Mouse (Mus musculus) stomach, postnatal 0 days (tissue): ENCODE data around the gene Tuba4a. TPM values are rescaled to one million over a fixed set of nuclear protein-coding genes. Genes with fewer than 3 reads are reported as not detected.
A peak's percentile ranks its signal among the peaks of the same experiment; 100 is the strongest.

Experiments used
- ATAC-seq: fragments of 200-750 bp; cut with Nextera tagmentation; 2 replicates; pipeline ENCODE4 v1.8.0; 2017; ENCODE audit not compliant: low FRiP score, low TSS enrichment
- DNase-seq: peaks from one replicate; pipeline ENCODE4 v3.0.0-alpha.2; 2016; ENCODE audit warnings: low spot score
- H3K27ac ChIP-seq: fragments of 300-500 bp; sonication (generic); replicated peaks from 2 replicates; pipeline ENCODE4 v1.5.1; 2014; ENCODE audit warnings: mild to moderate bottlenecking, control low read depth
- H3K27me3 ChIP-seq: fragments of 300-500 bp; sonication (generic); 2 replicates; pipeline ENCODE4 v1.6.1; 2014; ENCODE audit warnings: low read length; ENCODE audit not compliant: control insufficient read depth, insufficient read depth
- H3K36me3 ChIP-seq: fragments of 300-500 bp; sonication (generic); 2 replicates; pipeline ENCODE4 v1.6.1; 2014; ENCODE audit warnings: low read length, mixed read lengths; ENCODE audit not compliant: control insufficient read depth, insufficient read depth
- H3K4me1 ChIP-seq: fragments of 300-500 bp; sonication (generic); replicated peaks from 2 replicates; pipeline ENCODE4 v1.6.1; 2014; ENCODE audit warnings: antibody characterized with exemption; ENCODE audit not compliant: control insufficient read depth, insufficient read depth
- H3K4me2 ChIP-seq: fragments of 300-500 bp; sonication (generic); replicated peaks from 2 replicates; pipeline ENCODE4 v1.6.1; 2014; ENCODE audit warnings: low read depth, mild to moderate bottlenecking, control low read depth, moderate library complexity
- H3K4me3 ChIP-seq: fragments of 300-500 bp; sonication (generic); 2 replicates; pipeline ENCODE4 v1.5.1; 2014; ENCODE audit warnings: low read depth, low read length, control low read depth
- H3K9ac ChIP-seq: fragments of 300-500 bp; sonication (generic); 2 replicates; pipeline ENCODE4 v1.6.1; 2014; ENCODE audit warnings: mild to moderate bottlenecking, low read length, control low read depth, mixed read lengths
- H3K9me3 ChIP-seq: fragments of 300-500 bp; sonication (generic); 2 replicates; pipeline ENCODE4 v1.6.1; 2016; ENCODE audit warnings: low read length; ENCODE audit not compliant: control insufficient read depth
- CTCF ChIP-seq: IDR thresholded peaks from 2 replicates; pipeline ENCODE4 v1.5.1; 2016; ENCODE audit warnings: antibody characterized with exemption, low read depth, mild to moderate bottlenecking, moderate library complexity
- EP300 ChIP-seq: optimal IDR thresholded peaks from 2 replicates; pipeline ENCODE3; 2016; ENCODE audit warnings: antibody characterized with exemption
- WGBS: fragments of 180-500 bp; shearing (Covaris S2); extraction: QIAGEN DNeasy Blood & Tissue Kit; methylation state at CpG from one replicate; pipeline ENCODE4 v1.1.7; 2014; 5-methylcytosine and 5-hydroxymethylcytosine counted together
- polyA plus RNA-seq: library from polyadenylated mRNA; unstranded; fragments of >200 nt; fragmentation: Nextera tagmentation; extraction: Ambion mirVana; gene quantifications from 2 replicates; pipeline ENCODE4 v1.2.1, GENCODE M21; 2015

Gene Tuba4a
- polyA plus RNA-seq, 1 experiment from 2014 or later, result 314 TPM

- Histone ChIP-seq H3K4me1 (peaks cover 6% of the 10 kb centered on the region; the same call in 1 of the 2 replicates), H3K27me3 (no peaks in the 10 kb centered on the region), H3K4me2 (peak within 1 kb of the TSS; percentile 95), H3K9ac (peak within 1 kb of the TSS; percentile 92), H3K9me3 (no peaks in the 10 kb centered on the region), H3K27ac (peak within 1 kb of the TSS; percentile 97), H3K36me3 (peaks cover 15% of the 10 kb centered on the region), H3K4me3 (peak within 1 kb of the TSS; percentile 83)
- ATAC-seq (peak; percentile 99), DNase-seq (peak; percentile 96)
- WGBS, result under 1% methylated on average over 56 of the region's 56 CpGs
- TF ChIP-seq EP300, result no peak
- peak; percentile 22; the same call in 1 of the 2 replicates for TF ChIP-seq CTCF
Observed at GRCm38 (mm10) chr1:75191622-75192402, 27.9 kb downstream of the Tuba4a start, which contains the start of the genes Ankzf1 and Atg9a. Gene Ankzf1, plus strand, starts transcription at chr1:75192151. Gene Atg9a, minus strand, starts transcription at chr1:75192196.

GRCm38 (mm10) chr1:75191258-75191621 lies 28.4 kb downstream of the Tuba4a start:
- H3K36me3 ChIP-seq, result peaks cover 12% of the 10 kb centered on the region
- peak; percentile 3; the same call in 1 of the 2 replicates for ATAC-seq
- WGBS, result 42% methylated on average over 5 of the region's 5 CpGs
- H3K9me3 ChIP-seq, result no peaks in the 10 kb centered on the region
- TF ChIP-seq EP300, result no peak
- TF ChIP-seq CTCF, result no peak
- H3K27me3 ChIP-seq, result no peaks in the 10 kb centered on the region
- H3K4me1 ChIP-seq, result peaks cover 6% of the 10 kb centered on the region; the same call in 1 of the 2 replicates
- H3K4me3 ChIP-seq, result peak overlapping the region; percentile 83
- H3K9ac ChIP-seq, result peak overlapping the region; percentile 92
- H3K4me2 ChIP-seq, result peak overlapping the region; percentile 95
- no peak for DNase-seq
- H3K27ac ChIP-seq, result peak overlapping the region; percentile 90

- H3K4me2 ChIP-seq, result peak overlapping the region; percentile 95
- H3K27ac ChIP-seq, result no peak overlapping the region
- no peak overlapping the region for H3K4me3 ChIP-seq
- H3K9me3 ChIP-seq, result no peaks in the 10 kb centered on the region
- H3K27me3 ChIP-seq, result no peaks in the 10 kb centered on the region
- peak overlapping the region; percentile 31; the same call in 1 of the 2 replicates for H3K9ac ChIP-seq
- TF ChIP-seq EP300 (no peak), CTCF (no peak)
- WGBS, result 57% methylated on average over 2 of the region's 2 CpGs
- ATAC-seq, result no peak
- DNase-seq, result no peak
- peaks cover 15% of the 10 kb centered on the region for H3K36me3 ChIP-seq
- peaks cover 6% of the 10 kb centered on the region; the same call in 1 of the 2 replicates for H3K4me1 ChIP-seq
Observed at GRCm38 (mm10) chr1:75190577-75190976, 29.1 kb downstream of the Tuba4a start.

GRCm38 (mm10) chr1:75187914-75188483 lies 31.7 kb downstream of the Tuba4a start:
- H3K36me3 ChIP-seq, result peaks cover 22% of the 10 kb centered on the region
- no peak overlapping the region for H3K9ac ChIP-seq
- peaks cover 3% of the 10 kb centered on the region; the same call in 1 of the 2 replicates for H3K4me1 ChIP-seq
- no peak overlapping the region for H3K27ac ChIP-seq
- TF ChIP-seq CTCF (no peak), EP300 (no peak)
- H3K27me3 ChIP-seq, result no peaks in the 10 kb centered on the region
- DNase-seq (no peak), ATAC-seq (no peak)
- H3K4me3 ChIP-seq, result no peak overlapping the region
- no peaks in the 10 kb centered on the region for H3K9me3 ChIP-seq
- no peak overlapping the region for H3K4me2 ChIP-seq
- WGBS, result 82% methylated on average over 2 of the region's 2 CpGs

- no peak overlapping the region for H3K27ac ChIP-seq
- H3K4me3 ChIP-seq, result no peak overlapping the region
- ATAC-seq (no peak), DNase-seq (no peak)
- H3K9ac ChIP-seq, result no peak overlapping the region
- peaks cover 2% of the 10 kb centered on the region; the same call in 1 of the 2 replicates for H3K4me1 ChIP-seq
- TF ChIP-seq CTCF (no peak), EP300 (no peak)
- H3K4me2 ChIP-seq, result no peak overlapping the region
- no peaks in the 10 kb centered on the region for H3K9me3 ChIP-seq
- peaks cover 28% of the 10 kb centered on the region for H3K36me3 ChIP-seq
- H3K27me3 ChIP-seq, result no peaks in the 10 kb centered on the region
Observed at GRCm38 (mm10) chr1:75187126-75187525, 32.5 kb downstream of the Tuba4a start.
